Mouse (Mus musculus) urinary bladder, postnatal 14 days (tissue): ENCODE measurements around the gene Lmna.

ENCODE experiments used
- DNase-seq: peaks from one replicate; pipeline ENCODE4 v3.0.0; 2021; ENCODE audit warnings: low spot score

The Lmna gene

GRCm38 (mm10) chr3:88509692-88510420, at the start of gene Lmna:
Gene Lmna (minus strand): TSS chr3:88509956.
- peak; percentile 97 for DNase-seq

GRCm38 (mm10) chr3:88556616-88557015, 46.9 kb upstream of the Lmna start:
- no peak for DNase-seq

GRCm38 (mm10) chr3:88555731-88556130, 46.0 kb upstream of the Lmna start:
- DNase-seq: no peak

- DNase-seq: no peak
Measured at GRCm38 (mm10) chr3:88555069-88555605, 45.4 kb upstream of the Lmna start.

GRCm38 (mm10) chr3:88553880-88554586, 44.3 kb upstream of the Lmna start:
- peak; percentile 30 for DNase-seq

- peak; percentile 92 for DNase-seq
Measured at GRCm38 (mm10) chr3:88553525-88553879, 43.7 kb upstream of the Lmna start, which contains the start of gene Ubqln4. Gene Ubqln4 (plus strand): TSS chr3:88553758.

- peak; percentile 98 for DNase-seq
Measured at GRCm38 (mm10) chr3:88552676-88553524, 43.1 kb upstream of the Lmna start, which contains the start of gene Lamtor2. Gene Lamtor2 (minus strand): TSS chr3:88553074.

GRCm38 (mm10) chr3:88552082-88552645, 42.4 kb upstream of the Lmna start:
- DNase-seq: no peak

GRCm38 (mm10) chr3:88551586-88551985, 41.8 kb upstream of the Lmna start:
- no peak for DNase-seq

- DNase-seq: peak; percentile 86
Measured at GRCm38 (mm10) chr3:88548180-88548917, 38.6 kb upstream of the Lmna start, which contains the start of gene Rab25. Gene Rab25 (minus strand): TSS chr3:88548300.

GRCm38 (mm10) chr3:88546674-88547418, 37.1 kb upstream of the Lmna start:
- no peak for DNase-seq

- no peak for DNase-seq
Measured at GRCm38 (mm10) chr3:88544955-88545591, 35.3 kb upstream of the Lmna start.

GRCm38 (mm10) chr3:88544514-88544913, 34.8 kb upstream of the Lmna start:
- DNase-seq: no peak

- no peak for DNase-seq
Measured at GRCm38 (mm10) chr3:88543651-88544410, 34.1 kb upstream of the Lmna start.

GRCm38 (mm10) chr3:88543174-88543573, 33.4 kb upstream of the Lmna start:
- no peak for DNase-seq

GRCm38 (mm10) chr3:88542486-88542885, 32.7 kb upstream of the Lmna start:
- no peak for DNase-seq

GRCm38 (mm10) chr3:88541622-88542401, 32.1 kb upstream of the Lmna start:
- no peak for DNase-seq

- no peak for DNase-seq
Measured at GRCm38 (mm10) chr3:88540085-88540484, 30.3 kb upstream of the Lmna start.
